Mouse (Mus musculus) granulocyte monocyte progenitor cell, adult 5-6 weeks (primary cell): ENCODE data around the gene Myo16. TPM values are rescaled to one million over a fixed set of nuclear protein-coding genes. Genes with fewer than 3 reads are reported as not detected.

ENCODE experiments used
- ATAC-seq: replicated peaks from 2 replicates; pipeline ENCODE4 v1.8.0; 2016; ENCODE audit warnings: mild to moderate bottlenecking, moderate TSS enrichment, inconsistent platforms; ENCODE audit not compliant: poor library complexity, severe bottlenecking
- total RNA-seq, 2 experiments: library from RNA; stranded (forward) in 1 of 2; stranded (reverse) in 1 of 2; fragments of 200-712, 200-1000 nt in 1 of 2; fragments of >200 nt in 1 of 2; fragmentation: Nextera tagmentation in 1 of 2; gene quantifications; 2 replicates each; pipeline ENCODE4 v1.2.3; 2014 to 2017

Gene Myo16
- total RNA-seq, 2 experiments from 2014 or later, result not detected

DNA sequence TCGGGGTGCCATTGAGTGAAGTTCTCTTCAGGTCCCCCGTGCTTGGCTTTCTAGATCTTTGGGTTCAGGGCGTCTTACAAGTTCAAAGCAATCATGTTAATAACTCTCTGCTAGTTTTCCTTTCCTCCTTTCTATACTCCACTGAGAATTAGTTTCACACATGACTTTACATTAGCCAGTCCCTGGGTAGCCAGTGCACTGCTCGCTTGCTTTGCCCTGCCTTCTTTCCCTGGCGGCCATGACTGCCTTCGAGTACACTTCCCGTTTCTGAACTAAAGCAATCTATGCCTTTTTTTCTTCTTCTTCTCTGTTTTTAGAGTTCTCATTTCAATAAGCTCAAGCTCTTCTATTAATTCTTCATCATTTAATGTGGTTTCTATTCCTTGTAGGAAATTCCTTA lies 365.6 kb downstream of the Myo16 start:
- peak; percentile 71 for ATAC-seq

GRCm38 (mm10) chr8:10521463-10521862 lies 367.8 kb downstream of the Myo16 start:
- no peak for ATAC-seq

DNA sequence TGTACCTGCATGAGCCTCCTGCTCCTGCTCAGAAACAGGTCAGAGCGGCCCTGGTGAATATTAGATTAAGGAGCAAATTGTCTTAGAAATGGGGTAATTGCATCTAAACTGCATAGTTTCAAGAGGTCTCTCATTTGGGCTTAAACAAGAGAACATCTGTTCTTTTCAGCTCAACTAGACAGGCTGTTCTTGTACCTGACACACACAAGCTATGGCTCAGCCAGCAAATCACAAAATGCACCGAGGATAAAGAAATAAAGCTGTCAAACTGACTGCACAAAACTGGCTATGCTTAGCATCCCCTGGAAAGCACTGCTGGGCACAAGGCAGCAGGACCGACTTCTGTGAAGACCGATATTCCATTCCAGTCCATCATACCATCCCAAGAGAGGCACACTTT lies 372.0 kb downstream of the Myo16 start:
- ATAC-seq, result no peak

- ATAC-seq, result no peak
Measured at GRCm38 (mm10) chr8:10526616-10527015, 372.9 kb downstream of the Myo16 start.

- peak; percentile 90 for ATAC-seq
Measured at GRCm38 (mm10) chr8:10534619-10535286, 381.0 kb downstream of the Myo16 start.

GRCm38 (mm10) chr8:10538319-10538718 lies 384.6 kb downstream of the Myo16 start:
- peak; percentile 62 for ATAC-seq

DNA sequence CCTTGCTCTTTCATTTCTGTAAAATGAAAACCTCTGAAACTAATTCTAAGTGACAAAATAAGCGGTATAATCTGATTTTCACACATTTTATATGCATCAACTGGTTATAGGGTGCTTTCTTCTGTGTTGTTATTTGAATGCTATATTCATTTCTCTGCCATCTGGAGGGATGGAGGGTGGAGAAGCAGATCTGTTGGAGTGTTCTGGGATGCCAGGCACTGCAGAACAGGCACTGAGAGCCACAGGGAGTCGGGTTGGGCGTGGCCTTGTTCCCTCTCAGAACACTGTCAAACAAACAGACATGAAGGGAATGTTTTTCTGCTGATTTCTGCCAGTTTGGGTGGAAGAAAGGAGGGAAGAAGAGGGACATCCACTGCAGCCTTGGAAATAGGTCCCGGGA lies 386.0 kb downstream of the Myo16 start:
- no peak for ATAC-seq

GRCm38 (mm10) chr8:10545890-10546289 lies 392.2 kb downstream of the Myo16 start:
- ATAC-seq, result no peak

DNA sequence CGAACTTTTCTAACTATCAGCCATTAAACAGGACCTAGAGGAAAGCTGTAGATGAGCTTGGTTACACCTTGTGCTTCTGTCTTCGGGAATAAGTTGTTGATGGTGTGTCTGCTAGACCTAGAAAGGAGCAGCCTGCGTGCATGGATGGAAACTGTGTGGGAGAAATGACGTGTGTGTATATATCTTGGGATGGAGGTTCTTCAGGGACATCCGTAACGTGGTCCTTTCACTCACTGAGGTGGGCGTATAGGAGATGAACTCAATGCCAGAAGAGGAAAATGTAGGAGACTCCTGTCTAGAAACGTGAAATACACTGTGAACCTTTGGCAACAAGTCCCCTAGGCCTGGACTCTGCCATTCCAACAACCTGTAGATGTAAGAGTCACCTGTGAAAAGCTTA lies 392.8 kb downstream of the Myo16 start:
- ATAC-seq, result no peak

DNA sequence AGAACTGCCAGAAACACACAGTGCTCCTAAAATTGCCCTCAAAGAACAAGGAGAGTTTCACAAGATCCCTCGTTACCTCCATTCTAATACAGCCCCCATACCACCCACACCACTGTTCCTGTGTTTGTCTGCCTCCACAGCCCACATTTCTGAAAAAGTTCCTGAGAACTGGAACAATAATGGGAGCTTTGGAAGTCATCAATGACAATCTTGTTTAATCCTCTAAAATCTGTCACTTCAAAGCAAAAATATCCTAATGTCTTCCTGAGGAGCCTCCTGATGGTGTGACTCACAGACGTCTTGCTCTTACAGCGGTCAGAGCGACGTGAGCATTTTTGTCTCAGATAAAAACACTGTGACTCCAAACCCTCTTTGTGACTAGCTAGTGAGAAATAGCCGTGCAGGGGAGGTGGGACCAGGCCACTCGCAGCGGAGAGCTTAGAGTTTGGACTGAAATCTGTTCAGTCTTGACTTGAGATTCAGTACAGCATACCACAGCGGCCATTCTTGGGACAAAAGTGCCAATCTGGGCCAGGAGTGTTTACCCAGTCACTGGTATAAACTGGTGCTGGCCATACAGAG lies 394.4 kb downstream of the Myo16 start:
- no peak for ATAC-seq

GRCm38 (mm10) chr8:10549434-10549833 lies 395.7 kb downstream of the Myo16 start:
- ATAC-seq, result no peak

DNA sequence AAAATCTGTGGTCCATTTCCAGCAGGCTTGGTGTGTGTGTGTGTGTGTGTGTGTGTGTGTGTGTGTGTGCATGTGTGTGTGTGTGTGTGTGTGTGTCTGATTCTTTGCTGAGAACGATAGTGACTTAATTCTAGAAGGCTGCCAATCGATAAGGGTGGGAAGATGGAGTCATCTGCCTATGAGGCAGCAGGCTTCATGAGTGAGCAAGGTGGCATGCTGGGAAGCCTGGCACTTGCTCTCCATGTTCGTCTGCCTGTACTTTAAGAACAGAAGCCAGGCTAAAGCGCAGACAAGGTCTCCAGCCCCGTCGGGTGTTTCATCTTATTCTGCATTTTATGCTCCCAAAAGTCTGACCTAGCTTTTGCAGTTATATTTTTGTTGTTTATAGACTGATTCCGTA lies 404.2 kb downstream of the Myo16 start:
- no peak for ATAC-seq

DNA sequence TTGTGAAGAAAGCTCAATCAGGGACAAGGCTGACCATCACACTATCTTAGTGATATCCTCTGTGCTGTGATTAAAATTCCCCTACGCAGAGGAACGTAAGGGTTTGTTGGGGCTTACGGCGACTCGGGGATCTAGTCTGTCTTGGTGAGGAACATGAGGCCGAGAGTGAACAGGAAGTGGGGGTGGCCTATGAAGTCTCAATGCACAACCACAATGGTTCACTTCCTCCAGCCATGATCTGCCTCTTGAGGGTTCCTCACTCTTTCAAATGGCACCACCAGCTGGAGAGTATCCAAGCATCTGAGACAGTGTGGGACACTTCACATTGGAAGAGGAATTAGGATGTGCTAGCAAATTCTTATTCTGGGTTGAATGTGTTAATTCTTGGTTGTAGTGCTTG lies 405.8 kb downstream of the Myo16 start:
- ATAC-seq, result peak; percentile 65

DNA sequence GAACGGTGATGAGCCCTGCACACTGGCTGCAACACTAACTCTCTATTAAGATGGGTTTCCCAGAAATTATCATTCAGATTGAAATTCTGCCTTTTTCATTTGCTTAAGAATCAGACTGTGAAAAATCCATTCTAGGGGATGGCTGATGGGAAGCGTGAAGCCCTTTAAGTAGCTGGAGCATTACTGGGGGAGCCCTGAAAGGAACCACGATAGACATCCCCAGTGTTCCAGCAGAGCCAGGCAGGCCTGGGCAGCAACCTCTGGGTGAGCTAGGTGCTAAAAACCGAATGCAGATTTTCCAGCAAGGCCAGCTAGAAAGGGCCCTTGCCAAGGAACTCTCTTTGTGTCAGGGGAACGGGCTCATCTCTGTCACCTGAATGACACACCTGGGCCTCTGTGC lies 407.9 kb downstream of the Myo16 start:
- ATAC-seq, result no peak

DNA sequence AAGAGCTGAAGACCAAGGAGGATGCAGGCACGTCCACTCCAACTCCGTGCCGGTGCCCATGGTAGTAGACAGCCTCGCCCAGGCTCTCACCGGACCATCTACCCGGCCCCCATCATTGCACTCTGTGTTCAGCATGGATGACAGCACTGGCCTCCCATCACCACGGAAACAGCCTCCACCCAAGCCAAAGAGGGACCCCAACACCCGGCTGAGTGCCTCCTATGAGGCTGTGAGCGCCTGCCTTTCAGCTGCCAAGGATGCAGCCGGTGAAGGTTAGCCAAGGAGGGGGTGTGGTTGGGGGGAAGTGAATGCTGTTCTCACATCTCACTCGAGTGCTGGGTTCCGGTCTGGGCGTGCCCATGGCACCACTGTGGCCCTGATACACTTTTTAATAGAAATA lies 408.3 kb downstream of the Myo16 start:
- peak; percentile 47 for ATAC-seq

DNA sequence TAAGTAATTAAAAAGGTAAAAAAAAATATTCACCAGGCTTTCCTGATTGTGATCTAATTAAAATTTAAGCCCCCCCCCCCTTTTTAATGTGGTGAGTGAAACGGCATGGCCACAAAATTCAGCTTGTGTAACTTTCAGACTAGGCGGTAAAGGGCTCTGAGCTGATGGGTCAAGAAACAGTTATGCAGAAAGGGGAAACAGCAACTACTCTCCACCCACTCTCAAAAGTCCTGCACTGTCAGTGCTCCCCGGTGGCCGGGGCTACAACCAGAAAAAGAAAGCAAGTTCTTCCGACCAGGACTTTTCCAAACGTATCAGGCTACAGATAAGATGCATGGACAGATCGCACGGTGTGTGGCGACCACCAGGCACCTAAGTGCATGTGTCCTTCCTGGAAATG lies 408.9 kb downstream of the Myo16 start:
- ATAC-seq, result peak; percentile 80

DNA sequence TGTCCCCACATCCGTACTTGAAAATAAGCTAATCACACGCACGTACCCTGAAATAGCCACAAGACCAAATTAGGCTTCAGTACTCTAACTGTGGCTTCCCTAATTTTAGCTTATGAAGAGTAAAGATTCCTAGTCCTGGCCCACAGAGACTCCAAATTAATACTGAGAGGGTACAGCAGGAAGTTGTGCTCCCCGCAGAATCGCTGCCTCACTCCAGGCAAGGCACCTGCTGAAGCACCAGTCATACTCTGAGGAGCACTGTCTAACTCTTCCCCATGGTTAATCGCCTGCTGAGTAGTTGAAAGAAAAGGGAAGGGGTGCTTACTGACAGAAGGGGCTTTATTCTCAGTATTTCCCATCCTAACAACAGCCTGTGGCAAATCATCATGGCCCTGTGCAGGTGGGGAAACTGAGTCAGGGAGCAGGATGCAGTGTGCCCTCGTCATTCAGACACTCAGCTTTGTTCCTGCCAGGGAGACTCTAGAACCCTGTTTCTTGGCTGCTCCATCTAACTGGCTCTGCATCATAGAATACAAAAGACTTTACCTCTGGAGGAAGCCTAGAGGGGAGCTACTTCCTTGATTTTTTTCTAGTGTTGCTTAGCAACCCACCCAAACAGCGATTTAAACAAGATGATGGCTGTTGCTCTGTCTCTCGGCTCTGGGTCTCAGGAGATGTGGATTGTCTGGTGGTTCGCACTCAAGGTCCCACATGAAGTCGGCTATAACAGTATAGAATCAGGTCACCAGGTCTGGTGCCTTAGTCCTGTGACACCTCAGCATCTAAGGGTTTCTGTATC lies 411.7 kb downstream of the Myo16 start:
- ATAC-seq, result peak; percentile 65

DNA sequence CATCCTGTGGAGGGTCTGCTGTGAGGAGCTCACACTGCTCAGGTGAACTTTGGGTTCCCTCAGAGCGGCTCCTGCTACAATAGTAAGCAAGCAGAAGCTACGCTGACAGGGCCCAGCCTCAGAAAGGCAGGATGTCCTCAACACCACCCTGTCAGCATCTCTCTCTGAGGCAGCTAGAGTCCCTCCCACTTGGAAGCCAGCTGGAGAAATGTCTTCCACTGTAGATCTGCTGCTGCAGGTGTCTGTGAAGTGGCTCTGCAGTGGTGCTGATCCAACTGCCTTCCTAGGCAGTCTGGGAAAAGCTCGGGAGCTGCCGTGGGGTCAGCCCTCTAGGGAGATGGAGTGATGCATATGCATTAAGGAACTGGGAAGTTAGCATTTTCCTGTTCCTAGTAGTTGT lies 414.7 kb downstream of the Myo16 start:
- ATAC-seq, result no peak

DNA sequence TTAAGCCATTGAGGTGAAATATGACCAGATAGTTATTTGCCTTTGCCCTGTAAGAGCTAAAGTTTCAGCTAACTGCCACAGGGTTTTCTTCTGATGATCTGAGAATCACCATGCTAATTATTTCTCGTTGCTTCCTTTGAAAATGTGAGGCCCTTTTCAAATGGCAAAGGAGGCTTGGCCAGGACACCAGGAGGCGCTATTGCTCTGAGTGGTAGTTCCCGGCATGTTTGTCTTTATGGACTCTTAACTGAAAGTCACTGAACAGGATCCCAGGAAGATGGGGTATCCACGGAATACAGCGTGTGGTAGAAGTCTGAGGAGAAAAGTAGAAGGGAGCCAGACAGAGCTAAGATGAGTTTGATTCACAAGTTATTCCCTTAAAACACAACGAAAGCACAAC lies 420.4 kb downstream of the Myo16 start:
- peak; percentile 67 for ATAC-seq

DNA sequence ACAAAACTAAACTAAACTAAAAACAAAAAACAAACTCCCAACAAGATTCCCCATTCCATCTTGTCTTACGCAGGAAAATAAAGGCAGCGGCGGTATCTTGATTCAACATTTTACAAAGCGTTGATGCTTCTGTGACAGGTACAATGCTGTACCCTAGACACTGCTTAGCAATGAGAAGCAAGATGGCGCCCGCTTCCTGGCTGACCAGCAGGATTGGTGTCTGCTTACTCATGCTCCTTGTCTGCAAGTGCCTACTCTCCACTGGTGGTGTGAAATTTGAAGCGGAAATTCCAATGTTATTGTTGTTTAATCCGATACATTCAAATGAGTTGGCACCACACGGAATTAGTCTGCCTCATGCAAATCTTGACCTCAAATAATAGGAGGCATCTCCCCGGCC lies 421.5 kb downstream of the Myo16 start:
- ATAC-seq, result no peak

GRCm38 (mm10) chr8:10586956-10587744 lies 433.4 kb downstream of the Myo16 start:
- ATAC-seq, result no peak
